Mouse (Mus musculus) testis, postnatal 14 days (tissue): ENCODE data around the gene Prc1.
A peak's percentile ranks its signal among the peaks of the same experiment; 100 is the strongest.
"Not testable (repeated sequence)": the region's sequence is repeated elsewhere in the genome, so short reads cannot be mapped to it uniquely, and the experiment has no call there.

Experiments
- DNase-seq: peaks from one replicate; pipeline ENCODE4 v3.0.0; 2021; ENCODE audit warnings: low spot score

Prc1 gene

DNA sequence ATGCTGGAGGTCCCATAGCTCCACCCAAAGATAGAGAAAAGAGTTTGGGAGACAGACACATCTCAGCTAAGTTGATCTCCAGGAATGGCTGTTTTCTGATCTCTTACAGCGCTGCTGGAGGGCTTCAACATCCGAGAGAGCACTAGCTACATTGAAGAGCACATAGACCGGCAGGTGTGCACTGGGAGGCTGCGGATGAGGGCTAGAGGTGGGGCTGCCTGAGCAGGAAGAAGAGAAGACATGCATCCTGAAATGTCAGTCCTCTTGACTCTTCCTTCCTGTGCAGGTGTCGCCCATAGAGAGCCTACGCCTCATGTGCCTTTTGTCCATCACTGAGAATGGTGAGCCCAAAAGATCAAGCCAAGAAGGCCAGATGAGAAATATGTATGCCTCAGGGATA lies 8.5 kb upstream of the Prc1 start:
- DNase-seq: no peak

GRCm38 (mm10) chr7:80287736-80288135 lies 6.5 kb upstream of the Prc1 start:
- no peak for DNase-seq

GRCm38 (mm10) chr7:80294764-80295648 lies 756 bp downstream of the Prc1 start:
- DNase-seq: no peak

DNA sequence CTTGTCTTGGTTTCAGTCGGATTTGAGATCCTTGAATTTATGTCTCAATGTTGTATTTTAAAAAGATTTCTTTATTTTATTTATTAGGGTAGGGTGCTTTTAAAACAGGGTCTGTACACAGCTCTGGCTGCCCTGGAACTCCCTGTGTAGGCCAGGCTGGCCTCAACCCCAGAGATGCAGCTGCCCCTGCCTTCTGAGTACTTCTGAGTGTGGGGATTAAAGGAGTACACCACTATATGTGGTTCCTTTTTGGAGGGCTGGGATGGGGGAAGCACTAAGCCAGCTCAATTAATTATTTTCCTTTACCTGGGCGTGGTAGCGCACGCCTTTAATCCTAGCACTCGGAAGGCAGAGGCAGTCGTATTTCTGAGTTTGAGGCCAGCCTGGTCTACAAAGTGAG lies 2.2 kb downstream of the Prc1 start:
- DNase-seq: no peak

DNA sequence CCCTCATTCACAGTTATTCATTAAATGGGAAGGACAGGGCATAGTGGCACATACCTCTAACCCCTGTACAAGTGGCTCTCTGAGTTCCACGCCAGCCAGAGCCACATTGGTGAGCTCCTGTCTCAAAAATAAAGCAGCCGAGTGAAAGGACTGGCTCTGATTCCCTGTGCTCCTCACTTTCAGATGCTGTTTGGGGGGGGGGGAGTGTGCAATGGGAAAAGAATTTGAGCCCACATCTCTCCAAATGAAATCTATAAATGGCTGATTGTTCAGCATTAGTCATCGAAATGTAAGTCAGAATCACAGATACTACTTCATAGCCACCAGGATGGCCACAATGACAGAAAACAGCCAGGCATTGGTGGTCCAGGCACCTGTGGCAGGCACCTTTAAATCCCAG lies 2.8 kb downstream of the Prc1 start:
- DNase-seq: no peak

DNA sequence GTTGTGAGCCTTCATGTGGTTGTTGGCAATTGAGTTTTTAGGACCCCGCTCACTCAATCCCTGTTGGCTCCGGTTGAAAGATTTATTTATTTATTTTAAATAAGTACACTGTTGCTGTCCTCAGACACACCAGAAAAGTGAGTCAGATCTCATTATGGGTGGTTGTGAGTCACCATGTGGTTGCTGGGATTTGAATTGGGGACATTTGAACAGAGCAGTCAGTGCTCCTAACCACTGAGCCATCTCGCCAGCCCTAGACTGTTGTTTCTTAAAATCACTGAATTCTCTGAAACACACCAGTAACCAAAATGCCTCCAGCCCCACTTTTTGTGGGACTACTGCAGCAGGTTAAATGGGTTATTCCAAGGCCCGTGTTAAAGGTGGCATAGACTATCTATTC lies 4.5 kb downstream of the Prc1 start:
- DNase-seq: no peak

- DNase-seq: no peak
These were observed 5.3 kb downstream of the Prc1 start for GRCm38 (mm10) chr7:80299568-80299967.

- no peak for DNase-seq
These were observed 7.3 kb downstream of the Prc1 start for GRCm38 (mm10) chr7:80301522-80301921.

DNA sequence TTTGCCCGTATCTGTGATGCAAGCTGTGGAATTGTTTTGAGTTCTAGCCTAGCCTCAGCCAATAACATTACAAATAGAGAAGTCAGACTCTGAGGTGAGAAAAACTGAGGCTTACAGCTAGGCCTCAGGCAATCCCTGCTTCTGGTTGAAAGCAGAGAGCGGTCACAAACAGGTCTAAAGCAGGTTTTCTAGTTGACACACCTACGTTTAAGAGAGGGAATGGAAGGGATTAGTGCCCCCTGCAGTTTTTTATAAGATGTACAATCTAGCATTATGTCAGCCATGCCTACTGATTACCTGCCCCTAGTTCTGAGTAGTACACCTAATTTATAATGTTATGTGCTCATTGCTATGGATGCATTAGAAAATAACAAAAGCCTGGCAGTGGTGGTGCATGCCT lies 13.5 kb downstream of the Prc1 start:
- DNase-seq: no peak

GRCm38 (mm10) chr7:80310771-80311170 lies 16.5 kb downstream of the Prc1 start:
- DNase-seq: no peak

DNA sequence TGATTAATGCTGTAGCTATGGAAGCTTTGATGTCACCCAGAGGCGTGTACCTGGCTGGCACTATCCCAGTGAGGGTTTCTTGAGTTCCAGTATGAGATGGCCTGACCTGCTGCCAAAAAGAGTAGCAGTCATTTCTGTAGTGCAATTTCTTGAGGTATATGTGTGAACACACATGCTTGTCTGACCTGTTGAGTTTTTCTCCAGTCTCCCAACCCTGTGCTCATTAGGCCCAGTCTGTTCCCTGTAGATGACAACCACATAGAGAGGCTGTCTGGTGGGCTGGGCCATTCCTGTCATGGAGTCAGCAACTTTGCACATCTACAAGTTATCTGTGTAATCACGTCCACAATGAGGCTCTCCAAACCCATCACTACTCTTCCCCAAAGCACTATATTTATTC lies 21.5 kb downstream of the Prc1 start:
- DNase-seq: no peak

- DNase-seq: no peak
These were observed 23.3 kb downstream of the Prc1 start for GRCm38 (mm10) chr7:80317439-80318115.

- no peak for DNase-seq
These were observed 24.4 kb downstream of the Prc1 start for GRCm38 (mm10) chr7:80318670-80319069.

GRCm38 (mm10) chr7:80319846-80320496 lies 25.7 kb downstream of the Prc1 start:
- no peak for DNase-seq

DNA sequence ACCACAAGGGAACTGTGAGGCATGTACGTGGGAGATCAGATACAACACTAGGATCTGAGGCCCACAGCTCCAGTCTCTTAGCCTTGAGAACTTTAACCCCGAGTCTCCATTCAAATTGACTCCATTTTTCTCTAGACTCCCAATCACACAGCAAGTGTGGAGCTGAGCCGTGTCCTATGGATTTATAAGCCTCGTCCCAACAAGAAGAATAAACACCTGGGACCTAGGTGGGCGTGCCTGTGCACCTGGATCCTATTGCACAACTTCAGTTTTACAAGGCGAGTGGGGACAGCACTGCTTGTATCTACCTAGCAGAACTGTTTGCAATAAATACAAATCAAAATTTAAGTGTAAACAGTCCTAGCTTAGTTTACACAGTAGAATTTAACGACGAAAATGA lies 29.1 kb downstream of the Prc1 start:
- DNase-seq: no peak

GRCm38 (mm10) chr7:80324043-80324815 lies 30.0 kb downstream of the Prc1 start, which contains the start of gene Rccd1:
Rccd1 (minus strand) TSS chr7:80324454.
- DNase-seq: peak; percentile 93

- not testable (repeated sequence) for DNase-seq
These were observed 30.5 kb downstream of the Prc1 start for GRCm38 (mm10) chr7:80324816-80325119.

DNA sequence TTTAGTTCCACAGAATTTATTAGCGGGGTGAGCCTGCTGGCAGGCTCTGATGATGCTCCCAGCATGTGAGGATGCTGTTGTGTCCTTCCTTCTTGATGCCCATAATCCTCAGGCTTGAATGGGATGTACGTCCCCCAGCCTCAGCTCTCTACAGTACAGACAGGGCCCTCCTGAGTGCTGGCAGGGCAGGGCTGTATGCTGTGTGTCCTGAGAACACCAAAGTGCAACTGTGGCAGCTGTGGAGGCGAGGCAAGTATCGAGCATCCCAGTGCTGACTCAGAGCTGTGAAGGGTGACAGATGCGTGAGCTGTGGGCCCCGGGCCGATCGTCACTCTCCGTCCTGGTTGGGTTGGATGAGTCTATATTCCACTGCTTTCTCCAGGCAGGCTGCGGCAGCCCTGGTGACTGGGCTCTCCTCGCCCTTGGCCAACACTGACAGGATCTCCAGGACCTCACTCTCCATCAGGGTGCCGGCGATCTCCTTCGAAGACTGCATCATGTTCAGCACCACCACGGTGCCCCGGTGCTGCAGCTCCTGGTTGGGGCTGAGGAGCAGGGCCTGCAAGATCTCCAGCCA lies 31.1 kb downstream of the Prc1 start:
- no peak for DNase-seq

GRCm38 (mm10) chr7:80326076-80326475 lies 31.8 kb downstream of the Prc1 start:
- DNase-seq: no peak

DNA sequence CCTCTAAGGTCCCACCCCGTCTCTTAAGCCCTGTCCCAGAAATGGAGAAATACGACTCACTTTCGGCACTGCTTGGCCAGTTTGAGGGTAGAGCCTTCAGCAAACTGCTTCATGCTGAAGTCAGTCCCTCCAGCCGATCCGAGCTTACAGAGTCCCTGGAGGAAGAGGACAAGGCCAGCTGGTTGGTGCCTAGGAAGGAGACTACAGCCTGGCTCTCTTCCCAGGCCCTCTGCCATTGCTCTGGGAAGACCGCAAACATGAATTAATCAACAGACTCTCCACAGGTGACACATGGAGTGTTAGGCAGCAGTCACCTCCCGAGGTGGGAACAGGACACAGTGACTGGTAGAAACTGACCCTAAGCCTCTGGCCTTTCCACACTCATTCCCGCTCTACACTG lies 36.0 kb downstream of the Prc1 start:
- no peak for DNase-seq

GRCm38 (mm10) chr7:80331433-80331832 lies 37.2 kb downstream of the Prc1 start:
- no peak for DNase-seq

GRCm38 (mm10) chr7:80334848-80335247 lies 40.6 kb downstream of the Prc1 start:
- DNase-seq: no peak
